Mouse (Mus musculus): ENCODE data around the gene Magi1.

DNA sequence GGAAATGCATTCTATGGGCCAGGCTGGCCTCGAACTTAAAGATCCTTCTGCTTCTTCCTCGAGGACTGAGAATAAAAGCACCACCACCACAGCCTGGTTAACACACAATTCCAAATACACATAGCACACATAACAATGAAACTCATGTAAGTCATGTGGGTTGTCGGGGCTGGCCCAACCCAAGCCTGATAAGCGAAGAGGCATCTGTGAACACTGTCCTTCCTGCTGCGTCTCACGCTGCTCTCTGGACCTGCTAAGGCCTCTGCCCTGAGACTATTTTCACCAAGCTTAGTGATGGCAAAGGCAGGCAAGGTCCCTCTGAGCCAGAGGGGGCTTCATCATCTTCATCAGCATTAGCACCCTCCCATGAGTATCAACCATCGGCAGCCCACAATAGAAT, 360.8 kb downstream of the Magi1 start:
- no peak for TF ChIP-seq GATA1 (IDR thresholded peaks at IDR 0.05; ENCODE audit: borderline replicate concordance, low read length)
- no peak for TF ChIP-seq FLI1 (IDR thresholded peaks at IDR 0.05; ENCODE audit: low read length)

All from megakaryocyte, embryonic 14.5 days (primary cell).